ENCODE assay signal across 23 mouse cellular contexts in the genomic region with DNA sequence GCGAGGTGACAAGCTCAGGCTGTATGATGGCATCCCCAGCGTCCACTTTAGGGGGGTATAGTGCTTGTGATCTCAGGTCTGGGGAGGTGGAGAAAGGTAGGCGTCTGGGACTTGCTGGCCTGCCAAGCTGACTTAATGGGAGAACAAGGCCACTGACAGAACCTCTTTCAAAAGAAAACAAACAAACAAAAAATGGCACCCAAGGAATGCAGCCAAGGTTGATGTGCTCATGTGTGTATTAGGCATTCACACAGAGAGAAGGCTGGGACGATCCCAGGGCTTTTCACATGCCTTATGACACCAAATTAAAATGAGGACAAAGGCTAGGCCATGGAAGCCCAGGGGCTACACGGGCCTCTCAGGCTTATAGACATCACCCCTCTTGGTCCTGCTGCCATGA.
DNase-seq lines count a peak whose midpoint lies in the region; ATAC-seq and TF ChIP-seq lines count a peak whose summit lies in the region.
"Had no signal": no experiment of that assay in that cellular context is flagged by ENCODE, and none has a peak within 500 bp of the region (broad histone marks: within the 10 kb centered on the region; RNA-seq: fewer than 3 reads in every experiment).

No protein-coding gene starts in this region.

- H3K4me3 ChIP-seq in liver, adult 2 months (ENCODE audit: insufficient read depth, low read depth, low read length), result no peak overlapping the region
- no peak overlapping the region for H3K4me3 ChIP-seq in liver, embryonic 12.5 days
- H3K4me3 ChIP-seq in spleen, adult 2 months (ENCODE audit: extremely low read depth, insufficient read depth, insufficient read length), result no peak overlapping the region
- H3K4me3 ChIP-seq in bone marrow, adult 2 months (replicated peaks; ENCODE audit: control insufficient read depth, low read depth, low read length), result no peak overlapping the region
- H3K4me3 ChIP-seq: embryonic facial prominence, embryonic 13.5 days; embryonic facial prominence, embryonic 15.5 days; erythroblast, embryonic 14.5 days; forebrain, embryonic 10.5 days; forebrain, embryonic 12.5 days had no signal

- TF ChIP-seq POLR2A in liver, adult 2 months (IDR thresholded peaks at IDR 0.05; ENCODE audit: extremely low read depth, insufficient read depth, low read length), result no peak
- no peak for TF ChIP-seq POLR2A in spleen, adult 2 months (IDR thresholded peaks at IDR 0.05; ENCODE audit: low read depth, low read length)
- no peak for TF ChIP-seq POLR2A in bone marrow, adult 2 months (IDR thresholded peaks at IDR 0.05; ENCODE audit: borderline replicate concordance, control insufficient read depth, low read depth, low read length)

- peaks cover 9% of the 10 kb centered on the region; the same call in 1 of the 2 replicates for H3K79me2 ChIP-seq in liver, adult 2 months (ENCODE audit: control insufficient read depth, insufficient read depth, low read length)

- TF ChIP-seq CTCF in liver, adult 2 months (IDR thresholded peaks at IDR 0.05; ENCODE audit: low read depth, low read length), result no peak
- TF ChIP-seq CTCF in spleen, adult 2 months (IDR thresholded peaks at IDR 0.05; ENCODE audit: extremely low read depth, insufficient read depth, insufficient read length, insufficient replicate concordance), result no peak
- no peak for TF ChIP-seq CTCF in bone marrow, adult 2 months (IDR thresholded peaks at IDR 0.05; ENCODE audit: control insufficient read depth, insufficient read depth, low read length)

- ATAC-seq in liver, embryonic 12.5 days, result no peak
- ATAC-seq: activated CD4-positive, CD25-positive, alpha-beta regulatory T cell, adult 4 months; forebrain, embryonic 14.5 days; forebrain, embryonic 16.5 days; Patski had no signal

- H3K4me1 ChIP-seq in liver, adult 2 months (ENCODE audit: control insufficient read depth, insufficient read depth, low read length), result peaks cover 11% of the 10 kb centered on the region
- no peaks in the 10 kb centered on the region for H3K4me1 ChIP-seq in liver, embryonic 12.5 days
- peaks cover 48% of the 10 kb centered on the region; the same call in 1 of the 2 replicates for H3K4me1 ChIP-seq in spleen, adult 2 months (ENCODE audit: control insufficient read depth, insufficient read depth, insufficient read length)
- peaks cover 13% of the 10 kb centered on the region for H3K4me1 ChIP-seq in bone marrow, adult 2 months (ENCODE audit: control insufficient read depth, insufficient read depth, low read length)

- H3K9ac ChIP-seq in liver, adult 2 months (ENCODE audit: low read depth, low read length), result peak overlapping the region; percentile 40; the same call in 1 of the 2 replicates
- no peak overlapping the region for H3K9ac ChIP-seq in liver, embryonic 12.5 days
- H3K9ac ChIP-seq: embryonic facial prominence, embryonic 13.5 days; embryonic facial prominence, embryonic 15.5 days; forebrain, embryonic 12.5 days had no signal

- no peaks in the 10 kb centered on the region for H3K27me3 ChIP-seq in liver, adult 2 months (ENCODE audit: control insufficient read depth, insufficient read depth, low read length)
- no peaks in the 10 kb centered on the region for H3K27me3 ChIP-seq in liver, embryonic 12.5 days (replicated peaks)
- no peaks in the 10 kb centered on the region for H3K27me3 ChIP-seq in spleen, adult 2 months (ENCODE audit: control insufficient read depth, insufficient read depth, low read length)
- H3K27me3 ChIP-seq: embryonic facial prominence, embryonic 13.5 days; embryonic facial prominence, embryonic 15.5 days; forebrain, embryonic 12.5 days; Patski had no signal

- no peaks in the 10 kb centered on the region for H3K9me3 ChIP-seq in liver, embryonic 12.5 days (replicated peaks)
- H3K9me3 ChIP-seq: embryonic facial prominence, embryonic 13.5 days; embryonic facial prominence, embryonic 15.5 days; forebrain, embryonic 12.5 days; G1E had no signal

- peak overlapping the region; percentile 88 for H3K27ac ChIP-seq in liver, adult 2 months (replicated peaks; ENCODE audit: insufficient read depth, low read depth, low read length)
- H3K27ac ChIP-seq in liver, embryonic 12.5 days, result no peak overlapping the region
- H3K27ac ChIP-seq in spleen, adult 2 months (ENCODE audit: insufficient read depth, low read length), result peak overlapping the region; percentile 95
- peak overlapping the region; percentile 74 for H3K27ac ChIP-seq in bone marrow, adult 2 months (ENCODE audit: control insufficient read depth, insufficient read depth, low read depth, low read length, poor library complexity)
- H3K27ac ChIP-seq: embryonic facial prominence, embryonic 13.5 days; embryonic facial prominence, embryonic 15.5 days; forebrain, embryonic 10.5 days; forebrain, embryonic 12.5 days had no signal

- no peaks in the 10 kb centered on the region for H3K36me3 ChIP-seq in liver, adult 2 months (ENCODE audit: control insufficient read depth, insufficient read depth, low read length)
- no peaks in the 10 kb centered on the region for H3K36me3 ChIP-seq in liver, embryonic 12.5 days
- no peaks in the 10 kb centered on the region for H3K36me3 ChIP-seq in spleen, adult 2 months (ENCODE audit: control insufficient read depth, insufficient read depth, low read length)
- H3K36me3 ChIP-seq: embryonic facial prominence, embryonic 13.5 days; embryonic facial prominence, embryonic 15.5 days; forebrain, embryonic 12.5 days; G1E had no signal

- 46% methylated on average over 5 of the region's 5 CpGs for WGBS in liver, adult 2 months
- 68% methylated on average over 5 of the region's 5 CpGs for WGBS in liver, embryonic 12.5 days (ENCODE audit: insufficient replicate concordance)
- WGBS in spleen, adult 2 months, result 90% methylated on average over 5 of the region's 5 CpGs
- 74% methylated on average over 5 of the region's 5 CpGs for WGBS in bone marrow, adult 2 months

- no peak overlapping the region for H3K4me2 ChIP-seq in liver, embryonic 12.5 days
- H3K4me2 ChIP-seq: embryonic facial prominence, embryonic 13.5 days; embryonic facial prominence, embryonic 15.5 days; forebrain, embryonic 12.5 days had no signal

- DNase-seq in liver, adult 2 months (ENCODE audit: extremely low read depth, low read depth, low spot score), result peak; percentile 90
- DNase-seq in spleen, adult 2 months (ENCODE audit: low read depth in 1 of 2, low spot score in 2 of 2), result no peak
- no peak for DNase-seq in spleen, adult 12 weeks (ENCODE audit: low spot score)
- DNase-seq in right cerebral cortex, adult 18-20 months, result no peak
- DNase-seq: adrenal gland, adult 8-10 months; cerebellum, adult 11 months; cerebellum, adult 18-20 months; cerebellum, adult 8-10 months; cerebellum, adult 9-11 months; cerebellum, postnatal 36 days; embryo, embryonic 11 days had no signal
